15 mouse cellular contexts compared by ENCODE assay signal in genomic region chr6:35608336-35608735, GRCm38 (mm10).
"Had no signal": no experiment of that assay in that cellular context is flagged by ENCODE, and none has a peak within 500 bp of the region (broad histone marks: within the 10 kb centered on the region; RNA-seq: fewer than 3 reads in every experiment).

No protein-coding gene starts in this region.

- H3K9ac ChIP-seq: neural tube, embryonic 15.5 days; stomach, embryonic 15.5 days had no signal

- H3K4me2 ChIP-seq: neural tube, embryonic 15.5 days; stomach, embryonic 15.5 days had no signal

- H3K4me3 ChIP-seq: neural tube, embryonic 15.5 days; stomach, embryonic 15.5 days had no signal

- H3K9me3 ChIP-seq: neural tube, embryonic 15.5 days; stomach, embryonic 15.5 days had no signal

- H3K4me1 ChIP-seq: neural tube, embryonic 15.5 days; stomach, embryonic 15.5 days had no signal

- H3K27me3 ChIP-seq: neural tube, embryonic 15.5 days; stomach, embryonic 15.5 days had no signal

- DNase-seq: retina, postnatal 1 day; right cerebral cortex, adult 18-20 months; right cerebral cortex, postnatal 14 days; right cerebral cortex, postnatal 25 days; right cerebral cortex, postnatal 4 days; spleen, adult 18-20 months; thymus, adult 18-20 months; thymus, adult 2 months; thymus, postnatal 14 days; thymus, postnatal 25 days; thymus, postnatal 36 days; thymus, postnatal 4 days had no signal

- H3K27ac ChIP-seq: neural tube, embryonic 15.5 days; stomach, embryonic 15.5 days; stomach, postnatal 0 days had no signal

- H3K36me3 ChIP-seq: neural tube, embryonic 15.5 days; stomach, embryonic 15.5 days had no signal
